Mouse (Mus musculus) B cell, adult 2 months (primary cell): ENCODE data around the gene Edil3.

ENCODE experiments used
- DNase-seq, 2 experiments: peaks; one replicate each; pipeline ENCODE4 v3.0.0; 2022

Edil3 gene

DNA sequence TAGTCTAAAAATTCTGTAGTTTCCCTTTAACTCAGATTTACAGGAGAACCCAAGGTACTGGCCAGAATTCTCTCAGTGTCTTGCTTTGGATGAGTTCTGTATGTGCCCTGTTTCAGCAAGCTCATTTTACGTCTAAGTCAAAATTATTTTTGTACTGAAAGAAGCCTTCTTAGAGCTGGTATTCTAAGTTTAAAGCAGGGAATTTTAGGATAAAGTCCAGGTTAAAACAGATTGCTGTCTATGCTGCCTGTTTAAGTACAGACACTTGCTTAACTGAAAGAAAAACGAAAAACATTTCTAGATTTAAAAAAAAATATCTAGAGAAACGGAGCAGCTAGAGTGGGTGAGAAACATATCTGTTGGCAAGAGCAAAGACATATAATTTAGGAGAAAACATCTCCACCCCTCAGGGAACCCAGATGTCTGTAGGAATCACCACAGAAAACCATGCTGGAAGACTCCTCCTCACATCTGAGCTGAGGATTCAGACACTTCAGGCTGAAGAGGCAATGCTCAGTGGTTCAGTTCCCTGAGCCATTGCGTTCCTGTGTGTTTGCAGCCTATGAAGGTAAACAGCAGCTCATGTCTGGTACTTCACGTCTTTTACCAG, 465.5 kb downstream of the Edil3 start:
- DNase-seq: no peak

DNA sequence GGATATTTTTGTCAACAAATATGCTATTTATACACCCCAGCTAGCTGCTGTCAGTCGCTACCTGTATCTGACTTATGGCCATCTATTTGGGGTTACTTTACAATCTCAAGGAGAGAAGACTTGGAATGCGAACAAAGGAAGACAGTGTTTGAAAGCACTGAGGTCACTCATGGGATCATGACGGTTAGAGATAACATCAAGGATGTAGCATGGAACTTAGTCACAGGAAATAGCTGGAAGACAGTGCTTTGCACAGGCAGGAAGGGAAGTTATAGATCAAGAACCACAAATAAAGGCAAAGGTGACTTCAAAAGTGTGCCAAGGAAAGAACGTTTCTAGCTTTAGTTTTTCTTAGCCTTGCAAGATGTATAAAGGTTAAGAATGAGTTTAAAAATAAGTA, 466.9 kb downstream of the Edil3 start:
- DNase-seq: no peak

- no peak for DNase-seq
Measured at GRCm38 (mm10) chr13:89321155-89321554, 499.9 kb downstream of the Edil3 start.

DNA sequence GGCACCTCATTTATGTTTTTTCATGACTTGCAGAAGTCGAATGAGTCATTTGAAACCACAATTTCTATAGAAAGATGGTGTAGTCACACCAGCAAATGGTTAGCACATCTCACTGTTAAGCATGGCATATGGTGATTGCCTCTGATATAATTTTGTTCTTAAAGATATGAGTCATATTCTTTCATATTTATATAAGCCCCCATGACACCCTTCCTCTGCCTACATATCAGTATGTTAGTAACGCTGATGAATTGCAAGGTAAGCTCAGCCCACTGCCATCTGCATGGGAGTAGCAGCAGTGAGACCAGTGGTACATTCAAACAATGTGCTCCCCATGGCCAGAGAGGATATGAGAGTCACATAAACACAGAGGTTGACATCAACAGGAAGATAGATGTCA, 503.0 kb downstream of the Edil3 start:
- no peak for DNase-seq

GRCm38 (mm10) chr13:89334494-89334893, 513.2 kb downstream of the Edil3 start:
- DNase-seq: no peak

DNA sequence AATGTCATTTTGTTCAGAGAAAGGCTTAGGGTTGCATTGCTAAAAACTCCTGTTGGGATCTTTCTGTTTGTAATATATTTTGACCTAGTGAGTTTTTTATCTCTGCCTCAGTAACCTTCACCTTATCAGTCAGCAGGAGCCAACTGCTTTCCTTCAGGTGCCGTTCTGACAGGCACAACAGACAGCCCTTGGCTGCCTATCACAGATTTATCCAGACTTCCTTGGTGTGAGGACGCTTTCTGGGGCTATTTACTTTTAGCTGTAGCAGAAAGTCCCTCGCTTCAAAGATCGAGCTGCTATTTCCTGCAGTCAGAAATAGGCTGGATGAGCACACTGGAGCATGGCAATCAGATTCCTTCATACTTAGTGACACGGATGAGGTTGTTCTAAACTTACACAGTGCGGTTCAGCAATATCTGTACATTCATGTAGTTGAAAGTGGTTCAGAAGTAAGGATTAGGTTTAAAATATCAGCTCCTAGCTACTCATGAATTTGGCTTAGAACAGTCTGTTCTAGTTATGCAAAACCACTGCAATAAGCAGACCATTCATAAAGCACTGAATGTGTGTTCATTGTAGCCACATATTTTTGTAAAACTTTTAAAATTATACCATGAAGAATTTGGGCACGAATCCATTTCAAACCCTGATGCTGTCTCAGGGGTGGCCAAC, 514.8 kb downstream of the Edil3 start:
- DNase-seq: no peak

DNA sequence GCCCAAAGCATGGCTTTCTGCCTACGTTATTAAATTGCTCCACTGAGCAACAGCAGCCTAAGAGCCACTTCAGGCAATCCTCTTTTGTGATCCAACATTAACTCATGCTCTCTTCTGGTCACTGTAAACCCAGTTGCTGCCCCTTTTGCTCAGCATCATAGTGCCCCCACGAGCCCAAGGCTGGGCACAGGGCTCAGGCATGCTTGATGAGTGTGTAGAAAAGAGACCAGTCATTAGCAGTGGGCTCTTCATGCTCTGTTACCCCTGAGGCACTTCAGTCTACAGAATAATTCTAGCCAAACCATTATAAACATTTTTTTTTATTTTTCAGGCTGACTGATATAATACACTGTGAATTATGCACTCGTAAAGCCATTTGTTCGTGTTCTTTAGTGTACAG, 517.8 kb downstream of the Edil3 start:
- no peak for DNase-seq

GRCm38 (mm10) chr13:89339776-89340175, 518.5 kb downstream of the Edil3 start:
- DNase-seq: no peak

GRCm38 (mm10) chr13:89355234-89355633, 534.0 kb downstream of the Edil3 start:
- no peak for DNase-seq

- DNase-seq: no peak
Measured at GRCm38 (mm10) chr13:89358407-89358806, 537.1 kb downstream of the Edil3 start.

- DNase-seq: no peak
Measured at GRCm38 (mm10) chr13:89362274-89362673, 541.0 kb downstream of the Edil3 start.

DNA sequence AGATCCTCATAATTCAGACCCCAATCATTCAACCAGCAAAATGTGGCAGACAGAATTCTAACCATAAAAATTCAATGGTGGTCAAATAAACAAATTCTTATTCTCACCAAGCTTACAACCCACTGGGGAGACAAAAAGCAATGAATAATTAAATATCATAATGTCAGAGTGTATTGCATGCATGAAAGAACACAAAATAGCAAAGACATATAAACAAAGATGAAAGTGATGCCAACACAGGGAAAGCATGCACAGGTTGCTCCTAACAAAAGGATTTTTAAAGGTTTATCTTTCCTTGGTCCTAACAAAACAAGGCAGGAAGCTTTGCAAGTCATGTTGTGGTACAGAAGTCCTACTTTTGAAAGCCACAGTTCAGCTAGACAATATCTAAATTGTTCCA, 550.0 kb downstream of the Edil3 start:
- DNase-seq: no peak

DNA sequence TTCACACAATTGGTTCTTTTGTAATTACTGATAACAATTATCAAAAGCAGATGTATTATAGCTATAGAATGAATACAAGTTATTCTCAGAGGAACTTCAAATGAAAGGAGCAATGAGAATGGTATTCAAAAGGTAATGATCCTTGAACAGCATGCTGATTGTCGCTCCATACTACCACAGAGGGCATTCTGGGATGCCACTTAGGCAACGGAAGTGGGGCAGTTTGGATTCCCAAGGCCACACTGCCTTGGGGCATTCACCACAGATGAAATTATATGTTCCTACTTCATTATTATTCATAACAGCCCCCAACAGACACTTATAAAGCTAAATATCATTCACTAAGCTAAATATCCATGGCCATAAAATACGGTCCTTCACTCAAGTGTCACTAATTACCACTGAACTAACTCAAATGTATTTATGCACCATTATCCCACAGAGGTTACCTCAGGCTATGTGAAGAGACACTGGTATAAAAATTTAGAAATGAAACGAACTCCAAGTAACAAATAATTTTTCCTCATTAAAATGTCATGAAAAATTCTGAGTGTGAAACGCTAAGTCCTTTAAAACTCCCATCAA, 550.5 kb downstream of the Edil3 start:
- DNase-seq: no peak
